Mouse (Mus musculus) 3134 (cell line): ENCODE measurements around the gene Gm17581.
"Not testable (repeated sequence)": the region's sequence is repeated elsewhere in the genome, so short reads cannot be mapped to it uniquely, and the experiment has no call there.

Experiments
- DNase-seq: peaks from one replicate; pipeline ENCODE4 v3.0.0-alpha.2; 2011; ENCODE audit warnings: low spot score; ENCODE audit not compliant: insufficient read length; ENCODE audit errors: extremely low read depth

Gm17581 gene

GRCm38 (mm10) chr2:155742211-155742610 lies 6.5 kb upstream of the Gm17581 start:
- DNase-seq = no peak

- DNase-seq = no peak
Observed at GRCm38 (mm10) chr2:155737803-155738202, 2.1 kb upstream of the Gm17581 start.

GRCm38 (mm10) chr2:155736936-155737335 lies 1.3 kb upstream of the Gm17581 start:
- no peak for DNase-seq

GRCm38 (mm10) chr2:155735080-155735479 lies 586 bp downstream of the Gm17581 start:
- no peak for DNase-seq

- DNase-seq = peak; percentile 89
Observed at GRCm38 (mm10) chr2:155729158-155729645, 6.5 kb downstream of the Gm17581 start, which contains the start of gene Edem2. Gene Edem2, minus strand, starts transcription at chr2:155729475.

- no peak for DNase-seq
Observed at GRCm38 (mm10) chr2:155728742-155729141, 6.9 kb downstream of the Gm17581 start.

- no peak for DNase-seq
Observed at GRCm38 (mm10) chr2:155727764-155728395, 7.8 kb downstream of the Gm17581 start.

GRCm38 (mm10) chr2:155726302-155726701 lies 9.4 kb downstream of the Gm17581 start:
- no peak for DNase-seq

- DNase-seq = no peak
Observed at GRCm38 (mm10) chr2:155724526-155724925, 11.1 kb downstream of the Gm17581 start.

- no peak for DNase-seq
Observed at GRCm38 (mm10) chr2:155724036-155724435, 11.6 kb downstream of the Gm17581 start.

- DNase-seq = no peak
Observed at GRCm38 (mm10) chr2:155720585-155720984, 15.1 kb downstream of the Gm17581 start.

GRCm38 (mm10) chr2:155717082-155717990 lies 18.3 kb downstream of the Gm17581 start:
- DNase-seq = no peak

GRCm38 (mm10) chr2:155710557-155710956 lies 25.1 kb downstream of the Gm17581 start:
- no peak for DNase-seq

- DNase-seq = no peak
Observed at GRCm38 (mm10) chr2:155707251-155707650, 28.4 kb downstream of the Gm17581 start.

GRCm38 (mm10) chr2:155703630-155704029 lies 32.0 kb downstream of the Gm17581 start:
- no peak for DNase-seq

- DNase-seq = no peak
Observed at GRCm38 (mm10) chr2:155701399-155701919, 34.2 kb downstream of the Gm17581 start.

GRCm38 (mm10) chr2:155698443-155698842 lies 37.2 kb downstream of the Gm17581 start:
- not testable (repeated sequence) for DNase-seq

- DNase-seq = no peak
Observed at GRCm38 (mm10) chr2:155696851-155697250, 38.8 kb downstream of the Gm17581 start.

- peak; percentile 62 for DNase-seq
Observed at GRCm38 (mm10) chr2:155696091-155696558, 39.5 kb downstream of the Gm17581 start.

- no peak for DNase-seq
Observed at GRCm38 (mm10) chr2:155695316-155695715, 40.4 kb downstream of the Gm17581 start.

GRCm38 (mm10) chr2:155694564-155694963 lies 41.1 kb downstream of the Gm17581 start:
- no peak for DNase-seq
